In genomic region chr15:100073696-100074453, GRCm38 (mm10) we compare ENCODE assay signal across 17 mouse cellular contexts. TPM values are rescaled to one million over a fixed set of nuclear protein-coding genes. Genes with fewer than 3 reads are reported as not detected.
DNase-seq lines count a peak whose midpoint lies in the region; ATAC-seq and TF ChIP-seq lines count a peak whose summit lies in the region.
"Had no signal": no experiment of that assay in that cellular context is flagged by ENCODE, and none has a peak within 500 bp of the region (broad histone marks: within the 10 kb centered on the region; RNA-seq: fewer than 3 reads in every experiment).

No protein-coding gene starts in this region.

- no peak overlapping the region for H3K4me3 ChIP-seq in heart, embryonic 13.5 days
- no peak overlapping the region for H3K4me3 ChIP-seq in lung, postnatal 0 days (ENCODE audit: low read depth, low read length)
- H3K4me3 ChIP-seq in intestine, embryonic 15.5 days (replicated peaks): no peak overlapping the region
- H3K4me3 ChIP-seq in stomach, embryonic 14.5 days (ENCODE audit: low read depth, low read length): no peak overlapping the region
- H3K4me3 ChIP-seq: erythroblast, embryonic 14.5 days; limb, embryonic 12.5 days; megakaryocyte, embryonic 14.5 days had no signal

- peak overlapping the region; percentile 28; the same call in 1 of the 2 replicates for H3K9ac ChIP-seq in heart, embryonic 13.5 days
- H3K9ac ChIP-seq in lung, postnatal 0 days (replicated peaks; ENCODE audit: low read depth): no peak overlapping the region
- no peak overlapping the region for H3K9ac ChIP-seq in intestine, embryonic 15.5 days
- no peak overlapping the region for H3K9ac ChIP-seq in stomach, embryonic 14.5 days (replicated peaks; ENCODE audit: low read depth, low read length)
- H3K9ac ChIP-seq: limb, embryonic 12.5 days had no signal

- H3K27ac ChIP-seq in heart, embryonic 13.5 days (replicated peaks): peak overlapping the region; percentile 38; the same call in 1 of the 2 replicates
- peak overlapping the region; percentile 75 for H3K27ac ChIP-seq in lung, postnatal 0 days (ENCODE audit: low read length)
- 0 out of 2 replicates have a peak overlapping the region, but pooled peaks have one; percentile 5 for H3K27ac ChIP-seq in intestine, embryonic 15.5 days
- H3K27ac ChIP-seq in stomach, embryonic 14.5 days (ENCODE audit: low read length): peak overlapping the region; percentile 39
- H3K27ac ChIP-seq: limb, embryonic 12.5 days had no signal

- no peaks in the 10 kb centered on the region for H3K27me3 ChIP-seq in heart, embryonic 13.5 days (replicated peaks)
- no peaks in the 10 kb centered on the region for H3K27me3 ChIP-seq in lung, postnatal 0 days (replicated peaks; ENCODE audit: insufficient read depth, low read length)
- H3K27me3 ChIP-seq in intestine, embryonic 15.5 days (replicated peaks): no peaks in the 10 kb centered on the region
- H3K27me3 ChIP-seq in stomach, embryonic 14.5 days (ENCODE audit: control insufficient read depth, insufficient read depth, low read length): no peaks in the 10 kb centered on the region
- H3K27me3 ChIP-seq: limb, embryonic 12.5 days; megakaryocyte, embryonic 14.5 days had no signal

- TF ChIP-seq CTCF in lung, postnatal 0 days (IDR thresholded peaks at IDR 0.05): no peak

- no peak overlapping the region for H3K4me2 ChIP-seq in heart, embryonic 13.5 days
- H3K4me2 ChIP-seq in lung, postnatal 0 days (replicated peaks; ENCODE audit: low read depth, low read length): 0 out of 2 replicates have a peak overlapping the region, but pooled peaks have one; percentile 19
- H3K4me2 ChIP-seq in intestine, embryonic 15.5 days (replicated peaks): no peak overlapping the region
- no peak overlapping the region for H3K4me2 ChIP-seq in stomach, embryonic 14.5 days (replicated peaks; ENCODE audit: low read depth, low read length)
- H3K4me2 ChIP-seq: limb, embryonic 12.5 days had no signal

- no peak for DNase-seq in heart, postnatal 4 days
- peak; percentile 66 for DNase-seq in lung, postnatal 0 days (ENCODE audit: low spot score)
- no peak for DNase-seq in lung, postnatal 36 days
- no peak for DNase-seq in gastrocnemius, adult 8-10 months (ENCODE audit: low spot score in 2 of 2)
- no peak for DNase-seq in right cerebral cortex, postnatal 14 days
- DNase-seq: adrenal gland, postnatal 25 days; cerebellum, postnatal 36 days; heart, adult 11 months; kidney, postnatal 25 days; right cerebral cortex, adult 18-20 months; thymus, postnatal 14 days had no signal

- H3K4me1 ChIP-seq in heart, embryonic 13.5 days: peaks cover 56% of the 10 kb centered on the region
- peaks cover 21% of the 10 kb centered on the region for H3K4me1 ChIP-seq in lung, postnatal 0 days (ENCODE audit: insufficient read depth, low read depth, low read length)
- peaks cover 21% of the 10 kb centered on the region for H3K4me1 ChIP-seq in intestine, embryonic 15.5 days (replicated peaks)
- H3K4me1 ChIP-seq in stomach, embryonic 14.5 days (ENCODE audit: control insufficient read depth, insufficient read depth, low read length): peaks cover 26% of the 10 kb centered on the region

- no peak for TF ChIP-seq EP300 in lung, postnatal 0 days (IDR thresholded peaks at IDR 0.05)

- no peak for ATAC-seq in heart, embryonic 13.5 days (ENCODE audit: extremely low read depth, insufficient number of reproducible peaks, low FRiP score, low TSS enrichment)
- peak; percentile 55 for ATAC-seq in lung, postnatal 0 days
- no peak for ATAC-seq in intestine, embryonic 15.5 days
- no peak for ATAC-seq in stomach, embryonic 14.5 days (ENCODE audit: insufficient number of reproducible peaks, insufficient read depth, low FRiP score, low read depth)

- H3K9me3 ChIP-seq in heart, embryonic 13.5 days: no peaks in the 10 kb centered on the region
- H3K9me3 ChIP-seq in lung, postnatal 0 days (ENCODE audit: low read length): no peaks in the 10 kb centered on the region
- H3K9me3 ChIP-seq in intestine, embryonic 15.5 days: no peaks in the 10 kb centered on the region
- no peaks in the 10 kb centered on the region for H3K9me3 ChIP-seq in stomach, embryonic 14.5 days (ENCODE audit: control insufficient read depth, low read depth, low read length)
- H3K9me3 ChIP-seq: limb, embryonic 12.5 days; megakaryocyte, embryonic 14.5 days had no signal

- no peaks in the 10 kb centered on the region for H3K36me3 ChIP-seq in heart, embryonic 13.5 days
- H3K36me3 ChIP-seq in lung, postnatal 0 days (ENCODE audit: insufficient read depth, low read length): no peaks in the 10 kb centered on the region
- no peaks in the 10 kb centered on the region for H3K36me3 ChIP-seq in intestine, embryonic 15.5 days
- no peaks in the 10 kb centered on the region for H3K36me3 ChIP-seq in stomach, embryonic 14.5 days (ENCODE audit: control insufficient read depth, insufficient read depth, low read length)
- H3K36me3 ChIP-seq: limb, embryonic 12.5 days had no signal

- 71% methylated on average over 9 of the region's 9 CpGs for WGBS in heart, embryonic 13.5 days
- 54% methylated on average over 9 of the region's 9 CpGs for WGBS in lung, postnatal 0 days
- whole genome bisulfite sequencing in intestine, embryonic 15.5 days: 72% methylated on average over 9 of the region's 9 CpGs
- 58% methylated on average over 9 of the region's 9 CpGs for WGBS in stomach, embryonic 14.5 days

RNA-seq across cellular contexts. Expression of gene Dip2b, which starts 35.4 kb away (rescaled TPM):
- 10.6 and 11.3 TPM in 2 replicates for polyA plus RNA-seq in heart, embryonic 13.5 days (2015; fragmentation: Nextera tagmentation; extraction: Ambion mirVana)
- total RNA-seq in heart, postnatal 4 days (2021): 10 to 100 TPM; 38.7 to 39.2 TPM
- 6.6 and 9.0 TPM in 2 replicates for polyA plus RNA-seq in lung, postnatal 0 days (2015; fragmentation: Nextera tagmentation; extraction: Ambion mirVana)
- polyA plus RNA-seq in intestine, embryonic 15.5 days (2015; fragmentation: Nextera tagmentation; extraction: Ambion mirVana): 7.6 and 8.1 TPM in 2 replicates
- 18.2 and 19.0 TPM in 2 replicates for polyA plus RNA-seq in stomach, embryonic 14.5 days (2014; fragmentation: Nextera tagmentation; extraction: Ambion mirVana)
- 1 to 10 TPM; 5.7 to 6.2 (median 5.7) TPM for total RNA-seq in gastrocnemius, adult 8-10 months (2022)

Comparison
In these comparisons a context has a peak if more than half of its experiments do, and no peak if none do; other contexts are left out.
1. H3K27ac ChIP-seq: peak in every context shown above with its lines; median percentile 75 in lung, postnatal 0 days; 39 in stomach, embryonic 14.5 days; 38 in heart, embryonic 13.5 days; 5 in intestine, embryonic 15.5 days.